8 mouse cellular contexts compared by ENCODE assay signal in the genomic region with DNA sequence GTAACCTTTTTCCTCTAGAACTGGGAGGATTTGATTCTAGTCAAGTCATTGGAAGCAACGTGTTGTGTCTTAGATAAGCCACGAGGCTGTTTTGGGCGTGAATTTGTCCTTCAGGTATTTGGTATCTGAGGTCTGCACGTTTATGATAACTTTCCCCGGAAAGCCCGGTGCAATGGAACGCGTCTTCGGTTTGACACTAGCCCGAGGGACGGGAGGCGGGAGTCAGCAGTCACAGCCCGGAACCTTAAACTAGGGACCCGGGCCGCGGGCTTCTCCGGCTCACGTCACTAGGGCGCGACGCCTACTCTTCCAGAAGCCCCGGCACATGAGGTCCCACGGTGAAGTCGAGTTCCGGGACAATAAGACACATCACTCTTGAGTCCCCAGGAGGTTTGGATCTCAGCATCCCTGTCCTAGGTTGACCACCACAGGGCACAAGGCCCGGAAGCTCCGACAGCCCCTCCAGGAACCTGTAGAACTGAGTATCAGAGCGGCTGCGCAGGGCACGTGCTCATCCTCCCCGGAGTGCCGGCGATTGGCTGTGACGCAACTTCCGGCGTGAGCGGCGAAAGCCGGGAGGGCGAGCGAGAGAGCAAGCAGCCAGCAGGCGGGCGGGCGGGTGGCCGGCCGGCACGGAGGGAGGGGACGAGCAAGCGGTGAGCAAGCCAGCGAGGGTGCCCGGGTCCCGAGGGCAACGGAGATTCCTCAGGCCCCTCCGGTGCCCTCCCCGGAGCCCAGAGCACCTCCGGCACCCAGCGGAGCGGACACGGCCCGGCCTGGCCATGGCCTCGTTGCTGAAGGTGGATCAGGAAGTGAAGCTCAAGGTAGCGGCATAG. TPM values are rescaled to one million over a fixed set of nuclear protein-coding genes. Genes with fewer than 3 reads are reported as not detected.
DNase-seq lines count a peak whose midpoint lies in the region; ATAC-seq and TF ChIP-seq lines count a peak whose summit lies in the region.

A gene (plus strand): TSS at position 549 of the 836 bp plus-strand sequence.

- WGBS in hindbrain, postnatal 0 days: under 1% methylated on average over 62 of the region's 62 CpGs

- H3K4me2 ChIP-seq in hindbrain, postnatal 0 days (ENCODE audit: low read depth, low read length): peak within 1 kb of the TSS; percentile 99

- peaks cover 7% of the 10 kb centered on the region; the same call in 1 of the 2 replicates for H3K4me1 ChIP-seq in hindbrain, postnatal 0 days (ENCODE audit: insufficient read depth, low read length)

- H3K36me3 ChIP-seq in hindbrain, postnatal 0 days (ENCODE audit: insufficient read depth, low read length): peaks cover 18% of the 10 kb centered on the region

- no peaks in the 10 kb centered on the region for H3K9me3 ChIP-seq in hindbrain, postnatal 0 days (ENCODE audit: low read length)

- peak within 1 kb of the TSS; percentile 95 for H3K27ac ChIP-seq in gastrocnemius, adult 2 months
- H3K27ac ChIP-seq in hindbrain, postnatal 0 days: peak within 1 kb of the TSS; percentile 84
- peak within 1 kb of the TSS; percentile 87 for H3K27ac ChIP-seq in left cerebral cortex, adult 2 months

- H3K4me3 ChIP-seq in gastrocnemius, adult 2 months: peak within 1 kb of the TSS; percentile 91
- H3K4me3 ChIP-seq in hindbrain, postnatal 0 days (ENCODE audit: low read length): peak within 1 kb of the TSS; percentile 98
- peak within 1 kb of the TSS; percentile 100 for H3K4me3 ChIP-seq in left cerebral cortex, adult 2 months

- TF ChIP-seq CTCF in gastrocnemius, adult 2 months (IDR thresholded peaks at IDR 0.05): peak; percentile 17; the same call in 1 of the 2 replicates
- no peak for TF ChIP-seq CTCF in hindbrain, postnatal 0 days (IDR thresholded peaks at IDR 0.05; ENCODE audit: low read depth)
- no peak; the same call in 1 of the 2 replicates for TF ChIP-seq CTCF in left cerebral cortex, adult 2 months (IDR thresholded peaks at IDR 0.05)

- peak within 1 kb of the TSS; percentile 89 for H3K9ac ChIP-seq in hindbrain, postnatal 0 days (replicated peaks; ENCODE audit: low read length)

- H3K27me3 ChIP-seq in hindbrain, postnatal 0 days (ENCODE audit: insufficient read depth, low read length): no peaks in the 10 kb centered on the region

- intact Hi-C loops in gastrocnemius, adult 2 months (cut with DNase I): loop anchor here (10.0 kb wide), 1 partner anchor 239 kb away; a partner anchor contains a TSS
- intact Hi-C loops in left cerebral cortex, adult 2 months (cut with DNase I): no loop called here

- peak; percentile 95 for ATAC-seq in hindbrain, postnatal 0 days
- peak; percentile 92 for ATAC-seq in megakaryocyte, adult 5-6 weeks (ENCODE audit: poor library complexity, severe bottlenecking)

- peak; percentile 97 for DNase-seq in WW6 (ENCODE audit: low read depth, low spot score)
- peak; percentile 73 to 90 for DNase-seq in cerebellum, postnatal 4 days (ENCODE audit: low spot score in 2 of 2)
- peak; percentile 95 for DNase-seq in gastrocnemius, adult 2 months
- peak; percentile 96 for DNase-seq in hindbrain, postnatal 0 days (ENCODE audit: low spot score)
- DNase-seq in left cerebral cortex, adult 2 months (ENCODE audit: extremely low spot score in 1 of 2, low spot score in 2 of 2): peak; percentile 92 to 95
- peak; percentile 94 to 97 for DNase-seq in right cerebral cortex, adult 2 months (ENCODE audit: low spot score in 2 of 2)
- peak; percentile 92 for DNase-seq in urinary bladder, postnatal 14 days (ENCODE audit: low spot score)

RNA-seq across cellular contexts. Expression of the gene that starts here (rescaled TPM):
- total RNA-seq in gastrocnemius, adult 2 months (2021): 10 to 100 TPM; 70.0 to 71.6 TPM
- total RNA-seq in hindbrain, postnatal 0 days (2014; rRNA removed): 68.3 and 71.1 TPM in 2 replicates
- 78.2 and 83.9 TPM in 2 replicates for polyA plus RNA-seq in hindbrain, postnatal 0 days (2015; fragmentation: Nextera tagmentation; extraction: Ambion mirVana)
- 100 to 1,000 TPM; 125 to 132 TPM for total RNA-seq in left cerebral cortex, adult 2 months (2021)
- 90.6 and 116 TPM in 2 replicates for total RNA-seq in megakaryocyte, adult 5-6 weeks (2015)
- total RNA-seq in megakaryocyte, adult 5-6 weeks (2017): 62.1 and 91.5 TPM in 2 replicates

Comparison
In these comparisons a context has a peak if more than half of its experiments do, and no peak if none do; other contexts are left out.
1. Peak in every context shown above with its lines: DNase-seq, ATAC-seq, H3K4me3 ChIP-seq and H3K27ac ChIP-seq.